Mouse (Mus musculus): ENCODE data around the gene C2cd2.

GRCm38 (mm10) chr16:97882891-97883290 lies 79.5 kb downstream of the C2cd2 start:
- no peak for TF ChIP-seq CTCF (IDR thresholded peaks at IDR 0.05; ENCODE audit: insufficient read depth, low read depth, low read length)
- TF ChIP-seq POLR2A (IDR thresholded peaks at IDR 0.05; ENCODE audit: insufficient read depth, low read depth, low read length): no peak

Data from olfactory bulb, adult 2 months (tissue).